Comparison of ENCODE assay signal across 14 mouse cellular contexts in the genomic region with DNA sequence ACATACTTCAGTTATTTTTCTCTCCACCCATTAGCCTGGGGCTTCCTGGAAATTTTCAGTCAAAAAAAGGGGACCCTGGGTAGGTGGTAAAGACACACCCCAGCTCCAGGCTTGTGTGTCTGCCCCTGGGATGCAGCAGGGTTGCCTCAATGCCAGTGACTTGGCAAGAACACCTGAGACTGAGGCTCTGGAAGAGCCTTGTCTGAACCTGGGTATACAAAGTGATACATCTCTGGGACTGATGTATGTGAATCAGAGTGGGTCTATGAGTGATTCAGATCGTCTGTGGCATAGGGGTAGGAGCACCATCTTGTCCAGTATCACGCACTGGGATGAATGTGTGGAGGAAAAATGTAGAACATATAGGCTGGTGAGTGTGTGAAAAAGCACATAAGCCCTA. TPM values are rescaled to one million over a fixed set of nuclear protein-coding genes. Genes with fewer than 3 reads are reported as not detected.
DNase-seq lines count a peak whose midpoint lies in the region; ATAC-seq lines count a peak whose summit lies in the region.
"Had no signal": no experiment of that assay in that cellular context is flagged by ENCODE, and none has a peak within 500 bp of the region (broad histone marks: within the 10 kb centered on the region; RNA-seq: fewer than 3 reads in every experiment).

No protein-coding gene starts in this region.

- peak overlapping the region; percentile 91 for H3K27ac ChIP-seq in hindbrain, embryonic 10.5 days
- no peak overlapping the region for H3K27ac ChIP-seq in hindbrain, embryonic 16.5 days (ENCODE audit: low read depth, low read length)
- H3K27ac ChIP-seq in neural tube, embryonic 15.5 days (replicated peaks), result no peak overlapping the region
- peak overlapping the region; percentile 48 for H3K27ac ChIP-seq in intestine, embryonic 15.5 days
- H3K27ac ChIP-seq: neural tube, embryonic 13.5 days had no signal

- no peak overlapping the region for H3K9ac ChIP-seq in hindbrain, embryonic 16.5 days (ENCODE audit: low read depth, low read length)
- no peak overlapping the region for H3K9ac ChIP-seq in neural tube, embryonic 15.5 days (replicated peaks)
- no peak overlapping the region for H3K9ac ChIP-seq in intestine, embryonic 15.5 days

- H3K4me1 ChIP-seq in hindbrain, embryonic 10.5 days (replicated peaks), result peaks cover 53% of the 10 kb centered on the region
- H3K4me1 ChIP-seq in hindbrain, embryonic 16.5 days (ENCODE audit: control insufficient read depth, insufficient read depth, low read depth, low read length), result peaks cover 5% of the 10 kb centered on the region
- peaks cover 26% of the 10 kb centered on the region for H3K4me1 ChIP-seq in neural tube, embryonic 15.5 days
- peaks cover 46% of the 10 kb centered on the region for H3K4me1 ChIP-seq in intestine, embryonic 15.5 days (replicated peaks)

- peaks cover 4% of the 10 kb centered on the region; the same call in 1 of the 2 replicates for H3K27me3 ChIP-seq in hindbrain, embryonic 10.5 days (ENCODE audit: insufficient read depth, poor library complexity, severe bottlenecking)
- no peaks in the 10 kb centered on the region for H3K27me3 ChIP-seq in hindbrain, embryonic 16.5 days (replicated peaks; ENCODE audit: control insufficient read depth, insufficient read depth, low read length)
- H3K27me3 ChIP-seq in neural tube, embryonic 15.5 days (replicated peaks), result peaks cover 5% of the 10 kb centered on the region; the same call in 1 of the 2 replicates
- no peaks in the 10 kb centered on the region for H3K27me3 ChIP-seq in intestine, embryonic 15.5 days (replicated peaks)
- H3K27me3 ChIP-seq: neural tube, embryonic 13.5 days had no signal

- no peaks in the 10 kb centered on the region for H3K9me3 ChIP-seq in hindbrain, embryonic 10.5 days
- no peaks in the 10 kb centered on the region for H3K9me3 ChIP-seq in hindbrain, embryonic 16.5 days (ENCODE audit: control insufficient read depth, low read length)
- H3K9me3 ChIP-seq in neural tube, embryonic 15.5 days (replicated peaks), result no peaks in the 10 kb centered on the region
- H3K9me3 ChIP-seq in intestine, embryonic 15.5 days, result no peaks in the 10 kb centered on the region
- H3K9me3 ChIP-seq: neural tube, embryonic 13.5 days had no signal

- ATAC-seq in hindbrain, embryonic 16.5 days, result no peak
- no peak for ATAC-seq in neural tube, embryonic 15.5 days (ENCODE audit: low FRiP score)
- no peak for ATAC-seq in intestine, embryonic 15.5 days
- ATAC-seq in megakaryocyte, adult 5-6 weeks (ENCODE audit: poor library complexity, severe bottlenecking), result no peak

- no peaks in the 10 kb centered on the region; the same call in 1 of the 2 replicates for H3K36me3 ChIP-seq in hindbrain, embryonic 10.5 days
- no peaks in the 10 kb centered on the region for H3K36me3 ChIP-seq in hindbrain, embryonic 16.5 days (ENCODE audit: control insufficient read depth, insufficient read depth, low read length)
- H3K36me3 ChIP-seq in neural tube, embryonic 15.5 days, result no peaks in the 10 kb centered on the region
- no peaks in the 10 kb centered on the region for H3K36me3 ChIP-seq in intestine, embryonic 15.5 days
- H3K36me3 ChIP-seq: neural tube, embryonic 13.5 days had no signal

- WGBS in hindbrain, embryonic 10.5 days, result 90% methylated on average over 2 of the region's 2 CpGs
- 80% methylated on average over 2 of the region's 2 CpGs for WGBS in hindbrain, embryonic 16.5 days
- 92% methylated on average over 2 of the region's 2 CpGs for WGBS in neural tube, embryonic 15.5 days
- WGBS in intestine, embryonic 15.5 days, result 87% methylated on average over 2 of the region's 2 CpGs

- H3K4me3 ChIP-seq in hindbrain, embryonic 10.5 days, result no peak overlapping the region; the same call in 1 of the 2 replicates
- no peak overlapping the region for H3K4me3 ChIP-seq in hindbrain, embryonic 16.5 days (ENCODE audit: low read length)
- H3K4me3 ChIP-seq in neural tube, embryonic 15.5 days (replicated peaks), result no peak overlapping the region
- no peak overlapping the region for H3K4me3 ChIP-seq in intestine, embryonic 15.5 days (replicated peaks)

- no peak overlapping the region for H3K4me2 ChIP-seq in hindbrain, embryonic 16.5 days (ENCODE audit: low read length)
- peak overlapping the region; percentile 99; the same call in 1 of the 2 replicates for H3K4me2 ChIP-seq in neural tube, embryonic 15.5 days
- no peak overlapping the region for H3K4me2 ChIP-seq in intestine, embryonic 15.5 days (replicated peaks)

- DNase-seq in hindbrain, embryonic 10.5 days (ENCODE audit: low spot score), result no peak
- DNase-seq in neural tube, embryonic 10.5 days (ENCODE audit: extremely low spot score, low spot score), result no peak
- DNase-seq in ovary, adult 18-20 months (ENCODE audit: low spot score), result no peak
- no peak for DNase-seq in thymus, postnatal 4 days
- DNase-seq: thymus, adult 18-20 months had no signal

RNA-seq across cellular contexts. Expression of gene Hspg2, which starts 1.0 kb away (rescaled TPM):
- 15.2 and 18.2 TPM in 2 replicates for polyA plus RNA-seq in hindbrain, embryonic 10.5 days (2016; fragmentation: Nextera tagmentation; extraction: Ambion mirVana)
- 6.5 and 9.3 TPM in 2 replicates for polyA plus RNA-seq in hindbrain, embryonic 16.5 days (2015; fragmentation: Nextera tagmentation; extraction: Ambion mirVana)
- 7.5 and 9.8 TPM in 2 replicates for polyA plus RNA-seq in neural tube, embryonic 15.5 days (2015; fragmentation: Nextera tagmentation; extraction: Ambion mirVana)
- polyA plus RNA-seq in intestine, embryonic 15.5 days (2015; fragmentation: Nextera tagmentation; extraction: Ambion mirVana), result 20.9 and 23.0 TPM in 2 replicates
- total RNA-seq in megakaryocyte, adult 5-6 weeks (2015), result under 0.01 TPM in 1 of 2 replicates, not detected in the other
- total RNA-seq in megakaryocyte, adult 5-6 weeks (2017), result 0.04 TPM in 2 replicates
- total RNA-seq: megakaryocyte progenitor cell, adult 5-6 weeks had no signal

RNA-seq across cellular contexts. Expression of gene 1700013G24Rik, which starts 14.4 kb away (rescaled TPM):
- polyA plus RNA-seq in hindbrain, embryonic 10.5 days (2016; fragmentation: Nextera tagmentation; extraction: Ambion mirVana), result not detected in 2 replicates
- polyA plus RNA-seq in hindbrain, embryonic 16.5 days (2015; fragmentation: Nextera tagmentation; extraction: Ambion mirVana), result not detected in 2 replicates
- not detected in 2 replicates for polyA plus RNA-seq in neural tube, embryonic 15.5 days (2015; fragmentation: Nextera tagmentation; extraction: Ambion mirVana)
- not detected in 2 replicates for polyA plus RNA-seq in intestine, embryonic 15.5 days (2015; fragmentation: Nextera tagmentation; extraction: Ambion mirVana)
- total RNA-seq in megakaryocyte, adult 5-6 weeks (2015), result not detected in 2 replicates
- not detected in 2 replicates for total RNA-seq in megakaryocyte, adult 5-6 weeks (2017)
- total RNA-seq: CH12.LX; megakaryocyte progenitor cell, adult 5-6 weeks had no signal
- polyA plus RNA-seq: cortical plate, adult 2 months; kidney, postnatal 0 days; neural tube, embryonic 13.5 days had no signal

RNA-seq across cellular contexts. Expression of gene Cela3b, which starts 37.2 kb away (rescaled TPM):
- not detected in 2 replicates for polyA plus RNA-seq in hindbrain, embryonic 10.5 days (2016; fragmentation: Nextera tagmentation; extraction: Ambion mirVana)
- not detected in 2 replicates for polyA plus RNA-seq in hindbrain, embryonic 16.5 days (2015; fragmentation: Nextera tagmentation; extraction: Ambion mirVana)
- polyA plus RNA-seq in neural tube, embryonic 15.5 days (2015; fragmentation: Nextera tagmentation; extraction: Ambion mirVana), result 0.86 TPM in 1 of 2 replicates, not detected in the other
- polyA plus RNA-seq in intestine, embryonic 15.5 days (2015; fragmentation: Nextera tagmentation; extraction: Ambion mirVana), result 74.8 and 281 TPM in 2 replicates
- 0.30 TPM in 1 of 2 replicates, not detected in the other for total RNA-seq in megakaryocyte, adult 5-6 weeks (2015)
- 1.7 TPM in 1 of 2 replicates, not detected in the other for total RNA-seq in megakaryocyte, adult 5-6 weeks (2017)
- total RNA-seq: CH12.LX; megakaryocyte progenitor cell, adult 5-6 weeks had no signal
- polyA plus RNA-seq: cortical plate, adult 2 months; kidney, postnatal 0 days; neural tube, embryonic 13.5 days had no signal

RNA-seq across cellular contexts. Expression of gene Cela3a, which starts 57.9 kb away (rescaled TPM):
- polyA plus RNA-seq in hindbrain, embryonic 10.5 days (2016; fragmentation: Nextera tagmentation; extraction: Ambion mirVana), result not detected in 2 replicates
- not detected in 2 replicates for polyA plus RNA-seq in hindbrain, embryonic 16.5 days (2015; fragmentation: Nextera tagmentation; extraction: Ambion mirVana)
- polyA plus RNA-seq in neural tube, embryonic 15.5 days (2015; fragmentation: Nextera tagmentation; extraction: Ambion mirVana), result not detected in 2 replicates
- polyA plus RNA-seq in intestine, embryonic 15.5 days (2015; fragmentation: Nextera tagmentation; extraction: Ambion mirVana), result not detected in 2 replicates
- not detected in 2 replicates for total RNA-seq in megakaryocyte, adult 5-6 weeks (2015)
- not detected in 2 replicates for total RNA-seq in megakaryocyte, adult 5-6 weeks (2017)
- total RNA-seq: CH12.LX; megakaryocyte progenitor cell, adult 5-6 weeks had no signal
- polyA plus RNA-seq: cortical plate, adult 2 months; kidney, postnatal 0 days; neural tube, embryonic 13.5 days had no signal

Comparison
In these comparisons a context has a peak if more than half of its experiments do, and no peak if none do; other contexts are left out.
1. H3K27ac ChIP-seq: peak in hindbrain, embryonic 10.5 days (single experiment) and intestine, embryonic 15.5 days (single experiment); none in hindbrain, embryonic 16.5 days (single experiment) and neural tube, embryonic 15.5 days (single experiment).
2. RNA of gene Cela3b, which starts 37.2 kb away (polyA plus RNA-seq): 74.8 to 281 TPM in intestine, embryonic 15.5 days; not detected in hindbrain, embryonic 10.5 days, not detected in hindbrain, embryonic 16.5 days and 0.86 TPM in neural tube, embryonic 15.5 days; every median in the first group is over 10 times any median in the second.